Mouse (Mus musculus): ENCODE results near the gene Dcaf6.

DNA sequence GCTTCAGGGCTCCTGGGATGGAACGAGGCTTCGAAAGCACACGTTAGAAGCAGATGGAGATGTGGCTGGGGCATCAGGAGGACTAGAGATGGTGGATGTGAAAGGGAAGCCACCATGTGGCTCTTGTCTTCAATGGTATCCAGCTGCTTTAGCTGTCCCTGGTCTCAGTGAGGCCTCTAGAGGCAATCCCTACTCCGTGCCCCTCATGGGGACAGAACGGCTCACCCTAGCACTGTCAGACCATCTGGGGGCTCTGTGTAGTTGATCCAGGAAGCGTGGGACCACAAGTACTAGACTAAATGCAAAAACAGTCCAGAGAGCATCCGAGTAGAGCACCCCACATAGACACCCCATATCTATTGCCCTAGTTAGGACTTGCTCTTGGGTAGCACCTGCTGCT, 138.4 kb downstream of the Dcaf6 start:
- TF ChIP-seq CTCF (IDR thresholded peaks at IDR 0.05; ENCODE audit: low read depth, low read length) (no peak), POLR2A (IDR thresholded peaks at IDR 0.05; ENCODE audit: extremely low read depth, insufficient read depth, low read length) (no peak)
